Mouse (Mus musculus) embryonic facial prominence, embryonic 12.5 days (tissue): Measurements from ENCODE around the gene Olfr140. TPM values are rescaled to one million over a fixed set of nuclear protein-coding genes. Genes with fewer than 3 reads are reported as not detected.

Experiments
- ATAC-seq: fragments of 200-750 bp; cut with Nextera tagmentation; 2 replicates; pipeline ENCODE4 v1.8.0; 2017; ENCODE audit not compliant: insufficient number of reproducible peaks, insufficient read depth, low FRiP score, low TSS enrichment
- H3K27ac ChIP-seq: fragments of 300-500 bp; sonication (generic); 2 replicates; pipeline ENCODE4 v1.5.1; 2016; ENCODE audit warnings: mild to moderate bottlenecking
- H3K27me3 ChIP-seq: fragments of 300-500 bp; sonication (generic); 2 replicates; pipeline ENCODE4 v1.6.1; 2016; ENCODE audit warnings: mild to moderate bottlenecking, moderate library complexity
- H3K36me3 ChIP-seq: fragments of 300-500 bp; sonication (generic); 2 replicates; pipeline ENCODE4 v1.6.1; 2016; ENCODE audit warnings: mild to moderate bottlenecking
- H3K4me1 ChIP-seq: fragments of 300-500 bp; sonication (generic); 2 replicates; pipeline ENCODE4 v1.6.1; 2016
- H3K4me2 ChIP-seq: fragments of 300-500 bp; sonication (generic); replicated peaks from 2 replicates; pipeline ENCODE4 v1.6.1; 2016; ENCODE audit warnings: mild to moderate bottlenecking, moderate library complexity
- H3K4me3 ChIP-seq: fragments of 300-500 bp; sonication (generic); 2 replicates; pipeline ENCODE4 v1.5.1; 2016; ENCODE audit warnings: mild to moderate bottlenecking
- H3K9ac ChIP-seq: fragments of 300-500 bp; sonication (generic); 2 replicates; pipeline ENCODE4 v1.6.1; 2016; ENCODE audit warnings: mild to moderate bottlenecking, moderate library complexity
- H3K9me3 ChIP-seq: fragments of 300-500 bp; sonication (generic); 2 replicates; pipeline ENCODE4 v1.6.1; 2016; ENCODE audit warnings: mild to moderate bottlenecking, moderate library complexity
- WGBS: fragments of 180-500 bp; shearing (Covaris S2); methylation state at CpG from one replicate; pipeline ENCODE4 v1.1.7; 2016; 5-methylcytosine and 5-hydroxymethylcytosine counted together
- polyA plus RNA-seq: library from polyadenylated mRNA; unstranded; fragments of >200 nt; fragmentation: Nextera tagmentation; extraction: Ambion mirVana; gene quantifications from 2 replicates; pipeline ENCODE4 v1.2.1, GENCODE M21; 2016

The Olfr140 gene
- polyA plus RNA-seq, result not detected in 2 replicates

GRCm38 (mm10) chr2:90063494-90063893 is at the start of gene Olfr140:
Olfr140 (minus strand) TSS chr2:90063594.
- no peaks in the 10 kb centered on the region for H3K4me1 ChIP-seq
- no peaks in the 10 kb centered on the region for H3K9me3 ChIP-seq
- H3K4me3 ChIP-seq, result no peak within 1 kb of the TSS
- H3K4me2 ChIP-seq, result no peak within 1 kb of the TSS
- H3K27me3 ChIP-seq, result no peaks in the 10 kb centered on the region
- no peaks in the 10 kb centered on the region for H3K36me3 ChIP-seq
- no peak within 1 kb of the TSS for H3K9ac ChIP-seq
- ATAC-seq, result no peak
- H3K27ac ChIP-seq, result no peak within 1 kb of the TSS

- 75% methylated on average over 2 of the region's 2 CpGs for WGBS
- H3K27ac ChIP-seq, result no peak overlapping the region
- no peaks in the 10 kb centered on the region for H3K36me3 ChIP-seq
- no peaks in the 10 kb centered on the region for H3K9me3 ChIP-seq
- no peak overlapping the region for H3K4me2 ChIP-seq
- no peak overlapping the region for H3K9ac ChIP-seq
- no peaks in the 10 kb centered on the region for H3K4me1 ChIP-seq
- H3K27me3 ChIP-seq, result no peaks in the 10 kb centered on the region
- no peak for ATAC-seq
- H3K4me3 ChIP-seq, result no peak overlapping the region
Measured at GRCm38 (mm10) chr2:90070065-90070464, 6.7 kb upstream of the Olfr140 start.

GRCm38 (mm10) chr2:90035037-90035436 is 28.4 kb downstream of the Olfr140 start, which contains the start of gene Olfr1265:
Olfr1265 (plus strand) TSS chr2:90035337.
- H3K36me3 ChIP-seq, result no peaks in the 10 kb centered on the region
- ATAC-seq, result no peak
- no peaks in the 10 kb centered on the region for H3K9me3 ChIP-seq
- H3K4me2 ChIP-seq, result no peak within 1 kb of the TSS
- no peak within 1 kb of the TSS for H3K4me3 ChIP-seq
- H3K9ac ChIP-seq, result no peak within 1 kb of the TSS
- H3K27me3 ChIP-seq, result no peaks in the 10 kb centered on the region
- H3K27ac ChIP-seq, result no peak within 1 kb of the TSS
- no peaks in the 10 kb centered on the region for H3K4me1 ChIP-seq

GRCm38 (mm10) chr2:90025477-90025876 is 37.9 kb downstream of the Olfr140 start, which contains the start of gene Olfr1264:
Olfr1264 (minus strand) TSS chr2:90025577.
- H3K4me1 ChIP-seq, result no peaks in the 10 kb centered on the region
- no peak for ATAC-seq
- H3K4me2 ChIP-seq, result no peak within 1 kb of the TSS
- no peaks in the 10 kb centered on the region for H3K9me3 ChIP-seq
- no peak within 1 kb of the TSS for H3K27ac ChIP-seq
- no peak within 1 kb of the TSS for H3K4me3 ChIP-seq
- no peaks in the 10 kb centered on the region for H3K36me3 ChIP-seq
- no peaks in the 10 kb centered on the region for H3K27me3 ChIP-seq
- no peak within 1 kb of the TSS for H3K9ac ChIP-seq
- 28% methylated on average over 2 of the region's 2 CpGs for WGBS

GRCm38 (mm10) chr2:90011831-90012230 is 51.6 kb downstream of the Olfr140 start, which contains the start of gene Olfr1263:
Olfr1263 (plus strand) TSS chr2:90012131.
- H3K36me3 ChIP-seq, result no peaks in the 10 kb centered on the region
- no peak within 1 kb of the TSS for H3K4me3 ChIP-seq
- H3K27me3 ChIP-seq, result no peaks in the 10 kb centered on the region
- H3K4me2 ChIP-seq, result no peak within 1 kb of the TSS
- WGBS, result 82% methylated on average over 2 of the region's 2 CpGs
- no peaks in the 10 kb centered on the region for H3K9me3 ChIP-seq
- no peak for ATAC-seq
- no peaks in the 10 kb centered on the region for H3K4me1 ChIP-seq
- no peak within 1 kb of the TSS for H3K27ac ChIP-seq
- no peak within 1 kb of the TSS for H3K9ac ChIP-seq

- H3K9me3 ChIP-seq, result no peaks in the 10 kb centered on the region
- ATAC-seq, result no peak
- no peaks in the 10 kb centered on the region for H3K27me3 ChIP-seq
- H3K27ac ChIP-seq, result no peak within 1 kb of the TSS
- no peak within 1 kb of the TSS for H3K4me3 ChIP-seq
- H3K9ac ChIP-seq, result no peak within 1 kb of the TSS
- H3K4me2 ChIP-seq, result no peak within 1 kb of the TSS
- H3K36me3 ChIP-seq, result no peaks in the 10 kb centered on the region
- H3K4me1 ChIP-seq, result no peaks in the 10 kb centered on the region
Measured at GRCm38 (mm10) chr2:89999845-90000244, 63.5 kb downstream of the Olfr140 start, which contains the start of gene Olfr1262. Olfr1262 (plus strand) TSS chr2:90000145.

Other genes starting within 250 kb of the Olfr140 start
- gene Olfr1256, start 222.0 kb downstream of the Olfr140 start, polyA plus RNA-seq, result not detected in 2 replicates
- not detected in 2 replicates for gene Olfr48, start 215.4 kb downstream of the Olfr140 start, polyA plus RNA-seq
- gene Olfr1257, start 185.2 kb downstream of the Olfr140 start, polyA plus RNA-seq, result not detected in 2 replicates
- gene Olfr1258, start 136.3 kb downstream of the Olfr140 start, polyA plus RNA-seq, result not detected in 2 replicates
- 0.04 TPM in 1 of 2 replicates, not detected in the other for gene Olfr1259, start 114.9 kb downstream of the Olfr140 start, polyA plus RNA-seq
- gene Olfr1260, start 89.3 kb downstream of the Olfr140 start, polyA plus RNA-seq, result not detected in 2 replicates
- gene Olfr1261, start 72.4 kb downstream of the Olfr140 start, polyA plus RNA-seq, result not detected in 2 replicates
- not detected in 2 replicates for gene Olfr1262, start 63.4 kb downstream of the Olfr140 start, polyA plus RNA-seq
- not detected in 2 replicates for gene Olfr1263, start 51.5 kb downstream of the Olfr140 start, polyA plus RNA-seq
- not detected in 2 replicates for gene Olfr1264, start 38.0 kb downstream of the Olfr140 start, polyA plus RNA-seq
- not detected in 2 replicates for gene Olfr1265, start 28.3 kb downstream of the Olfr140 start, polyA plus RNA-seq
- gene Olfr1269, start 57.8 kb upstream of the Olfr140 start, polyA plus RNA-seq, result not detected in 2 replicates
- gene Olfr32, start 78.7 kb upstream of the Olfr140 start, polyA plus RNA-seq, result not detected in 2 replicates
- not detected in 2 replicates for gene Olfr1270, start 89.5 kb upstream of the Olfr140 start, polyA plus RNA-seq
- gene Olfr1506, start 160.9 kb upstream of the Olfr140 start, polyA plus RNA-seq, result not detected in 2 replicates
- not detected in 2 replicates for gene Olfr142, start 194.0 kb upstream of the Olfr140 start, polyA plus RNA-seq
- not detected in 2 replicates for gene Olfr1271, start 207.4 kb upstream of the Olfr140 start, polyA plus RNA-seq
- not detected in 2 replicates for gene Olfr1272, start 229.2 kb upstream of the Olfr140 start, polyA plus RNA-seq